Mouse (Mus musculus) olfactory bulb, adult 2 months (tissue): Measurements from ENCODE around the gene Zfp39. TPM values are rescaled to one million over a fixed set of nuclear protein-coding genes. Genes with fewer than 3 reads are reported as not detected.

ENCODE experiments used
- H3K27ac ChIP-seq: fragments of 200-500 bp; 2 replicates; pipeline ENCODE4 v1.5.1; 2012; ENCODE audit warnings: low read depth, low read length; ENCODE audit not compliant: insufficient read depth
- H3K4me1 ChIP-seq: fragments of 200-500 bp; 2 replicates; pipeline ENCODE4 v1.6.1; 2012; ENCODE audit warnings: low read length; ENCODE audit not compliant: control insufficient read depth, insufficient read depth
- H3K4me3 ChIP-seq: fragments of 200-500 bp; 2 replicates; pipeline ENCODE4 v1.5.1; 2012; ENCODE audit warnings: mild to moderate bottlenecking, low read depth, low read length, moderate library complexity; ENCODE audit not compliant: insufficient read depth
- CTCF ChIP-seq: fragments of 200-500 bp; IDR thresholded peaks from 2 replicates; pipeline ENCODE4 v1.5.1; 2012; ENCODE audit warnings: low read depth, mild to moderate bottlenecking, low read length, moderate library complexity; ENCODE audit not compliant: insufficient read depth
- POLR2A ChIP-seq: fragments of 200-500 bp; IDR thresholded peaks from 2 replicates; pipeline ENCODE4 v1.6.1; 2012; ENCODE audit warnings: mild to moderate bottlenecking, low read depth, low read length, moderate library complexity; ENCODE audit not compliant: insufficient read depth
- WGBS: fragments of 180-500 bp; shearing (Covaris S2); methylation state at CpG from one replicate; pipeline ENCODE4 v1.1.7; 2018; 5-methylcytosine and 5-hydroxymethylcytosine counted together
- polyA plus RNA-seq: library from polyadenylated mRNA; stranded (reverse); fragments of >200 nt; gene quantifications from 2 replicates; pipeline ENCODE4 v1.2.4, GENCODE M21; 2012; ENCODE audit warnings: low replicate concordance; ENCODE audit not compliant: missing spikeins, insufficient read depth, insufficient read length

Gene Zfp39
- polyA plus RNA-seq, 1 experiment, result not detected

GRCm38 (mm10) chr11:58944136-58944535 is 40.1 kb upstream of the Zfp39 start:
- TF ChIP-seq POLR2A (no peak), CTCF (no peak)
- no peak overlapping the region for H3K4me3 ChIP-seq
- 0 out of 2 replicates have a peak overlapping the region, but pooled peaks have one; percentile 46 for H3K27ac ChIP-seq
- 47% methylated on average over 5 of the region's 5 CpGs for WGBS
- peaks cover 17% of the 10 kb centered on the region for H3K4me1 ChIP-seq

DNA sequence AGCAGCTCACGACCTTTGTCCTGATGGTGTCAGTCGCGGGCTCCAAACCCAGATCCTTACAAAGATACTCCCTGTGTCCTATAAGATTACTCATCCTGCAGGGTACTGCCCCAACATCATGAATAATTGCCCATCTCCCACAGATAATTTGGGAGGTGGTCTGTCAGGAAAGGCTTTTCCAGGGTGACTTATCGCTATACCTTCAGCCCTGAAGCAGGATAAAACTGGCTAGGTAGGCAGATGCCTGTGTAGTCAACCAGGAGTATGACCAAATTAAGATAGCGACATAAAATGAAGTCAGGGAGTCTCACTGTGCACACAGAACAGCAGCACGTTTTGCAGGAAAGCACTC is 35.0 kb upstream of the Zfp39 start:
- peak overlapping the region; percentile 72 for H3K27ac ChIP-seq
- WGBS, result 6% methylated on average over 6 of the region's 6 CpGs
- TF ChIP-seq POLR2A (no peak), CTCF (no peak)
- H3K4me1 ChIP-seq, result peaks cover 21% of the 10 kb centered on the region
- H3K4me3 ChIP-seq, result peak overlapping the region; percentile 94

GRCm38 (mm10) chr11:58938322-58939087 is 34.5 kb upstream of the Zfp39 start, which contains the start of gene Rnf187:
Rnf187 (minus strand) TSS chr11:58938916.
- WGBS, result under 1% methylated on average over 95 of the region's 95 CpGs
- H3K4me1 ChIP-seq, result peaks cover 16% of the 10 kb centered on the region
- peak within 1 kb of the TSS; percentile 94 for H3K4me3 ChIP-seq
- TF ChIP-seq CTCF (no peak), POLR2A (peak; percentile 92)
- peak within 1 kb of the TSS; percentile 72 for H3K27ac ChIP-seq

DNA sequence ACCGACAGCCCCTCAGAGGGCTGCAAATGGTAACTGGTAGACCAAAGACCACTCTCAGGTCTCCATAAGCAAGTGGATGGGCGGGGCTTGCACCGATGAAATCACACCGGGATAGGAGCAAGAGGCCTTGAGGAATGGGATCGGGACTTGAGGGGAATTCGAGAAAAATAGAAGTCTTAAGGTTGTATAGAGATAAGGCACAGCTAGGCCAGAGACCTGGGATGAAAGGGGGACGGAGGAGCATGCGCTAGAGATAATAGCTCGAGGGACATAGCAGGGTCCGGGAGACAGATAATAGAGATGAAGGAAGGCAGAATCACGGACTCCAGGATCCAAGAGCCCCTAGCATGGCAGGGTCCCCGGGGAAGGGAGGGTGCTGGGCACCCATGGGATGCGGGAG is 33.9 kb upstream of the Zfp39 start:
- WGBS, result 1% methylated on average over 13 of the region's 13 CpGs
- peak overlapping the region; percentile 72; the same call in 1 of the 2 replicates for H3K27ac ChIP-seq
- H3K4me3 ChIP-seq, result peak overlapping the region; percentile 94
- TF ChIP-seq POLR2A, result no peak
- no peak for TF ChIP-seq CTCF
- H3K4me1 ChIP-seq, result peaks cover 13% of the 10 kb centered on the region

GRCm38 (mm10) chr11:58931576-58931975 is 27.6 kb upstream of the Zfp39 start:
- 69% methylated on average over 4 of the region's 4 CpGs for WGBS
- no peak overlapping the region for H3K4me3 ChIP-seq

GRCm38 (mm10) chr11:58930254-58930653 is 26.2 kb upstream of the Zfp39 start:
- Histone ChIP-seq H3K27ac (no peak overlapping the region), H3K4me3 (no peak overlapping the region), H3K4me1 (peaks cover 3% of the 10 kb centered on the region)
- TF ChIP-seq POLR2A (no peak), CTCF (no peak)
- WGBS, result 86% methylated on average over 3 of the region's 3 CpGs

More at GRCm38 (mm10) chr11:58931576-58931975, 27.6 kb upstream of the Zfp39 start:
- no peak for TF ChIP-seq CTCF
- TF ChIP-seq POLR2A, result no peak
- H3K27ac ChIP-seq, result no peak overlapping the region
- H3K4me1 ChIP-seq, result peaks cover 8% of the 10 kb centered on the region

- H3K27ac ChIP-seq, result no peak overlapping the region
- TF ChIP-seq CTCF (no peak), POLR2A (no peak)
- whole genome bisulfite sequencing, result 64% methylated on average over 3 of the region's 3 CpGs
- H3K4me3 ChIP-seq, result no peak overlapping the region
- peaks cover 3% of the 10 kb centered on the region for H3K4me1 ChIP-seq
Observed at GRCm38 (mm10) chr11:58929641-58930040, 25.6 kb upstream of the Zfp39 start.

DNA sequence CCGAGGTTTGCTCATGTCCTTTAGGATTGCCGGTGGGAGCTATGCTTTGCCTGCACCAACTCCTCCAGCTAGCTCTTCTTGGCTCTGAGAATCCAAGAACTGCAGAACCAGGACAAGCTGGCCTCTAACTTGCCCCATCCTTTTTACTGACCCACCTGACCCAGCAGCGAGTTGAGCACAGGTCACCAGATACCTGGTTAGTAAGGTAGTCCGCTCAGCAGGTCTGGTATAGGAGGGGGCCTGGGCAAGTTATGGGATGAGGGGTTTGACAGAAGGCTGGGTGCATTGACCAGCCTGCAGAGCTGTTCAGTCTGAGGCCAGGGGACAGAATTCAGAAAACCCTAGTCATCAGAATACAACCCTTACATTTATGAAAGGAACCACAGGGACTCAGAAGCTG is 25.0 kb upstream of the Zfp39 start:
- H3K4me1 ChIP-seq, result peaks cover 3% of the 10 kb centered on the region
- no peak overlapping the region for H3K4me3 ChIP-seq
- WGBS, result 77% methylated on average over 4 of the region's 4 CpGs
- TF ChIP-seq CTCF (no peak), POLR2A (no peak)
- H3K27ac ChIP-seq, result no peak overlapping the region

- TF ChIP-seq CTCF (peak; percentile 87), POLR2A (no peak)
- peaks cover 3% of the 10 kb centered on the region for H3K4me1 ChIP-seq
- WGBS, result 24% methylated on average over 20 of the region's 20 CpGs
- no peak overlapping the region for H3K27ac ChIP-seq
- peak overlapping the region; percentile 18; the same call in 1 of the 2 replicates for H3K4me3 ChIP-seq
Observed at GRCm38 (mm10) chr11:58927790-58928651, 24.0 kb upstream of the Zfp39 start.
